Mouse (Mus musculus): Measurements from ENCODE around the gene Ccl22. TPM values are rescaled to one million over a fixed set of nuclear protein-coding genes. Genes with fewer than 3 reads are reported as not detected.

Gene Ccl22
- polyA plus RNA-seq, 1 experiment, result not detected

DNA sequence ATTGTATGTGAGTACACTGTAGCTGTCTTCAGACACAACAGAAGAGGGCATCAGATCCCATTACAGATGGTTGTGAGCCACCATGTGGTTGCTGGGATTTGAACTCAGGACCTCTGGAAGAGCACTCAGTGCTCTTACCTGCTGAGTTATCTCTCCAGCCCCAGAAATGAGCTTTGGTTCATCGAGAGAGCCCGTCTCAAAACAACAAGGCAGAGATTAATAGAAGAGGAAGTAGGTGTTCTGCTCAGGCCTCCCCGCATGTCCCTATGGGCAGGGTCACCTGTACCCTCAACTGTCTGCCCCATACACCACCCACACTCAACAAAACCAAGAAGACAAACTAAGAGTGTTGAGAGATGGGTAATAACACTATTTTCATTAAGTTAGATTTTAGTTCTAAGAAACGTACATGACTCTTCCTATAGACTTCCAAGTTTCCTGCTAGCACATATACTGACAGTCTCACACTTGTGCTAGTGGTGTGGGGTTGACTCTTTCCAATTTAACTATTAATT, 44.9 kb upstream of the Ccl22 start:
- Histone ChIP-seq H3K79me2 (ENCODE audit: control insufficient read depth, insufficient read depth) (no peaks in the 10 kb centered on the region), H3K36me3 (ENCODE audit: control insufficient read depth, insufficient read depth) (no peaks in the 10 kb centered on the region), H3K4me2 (ENCODE audit: low read depth) (no peak overlapping the region), H3K27me3 (ENCODE audit: control insufficient read depth, insufficient read depth, insufficient read length) (peaks cover 25% of the 10 kb centered on the region), H3K4me3 (no peak overlapping the region), H3ac (ENCODE audit: control insufficient read depth, insufficient read length) (no peak overlapping the region)
- TF ChIP-seq USF1 (IDR thresholded peaks at IDR 0.05; ENCODE audit: low read depth), result no peak
- TF ChIP-seq MYOG (IDR thresholded peaks at IDR 0.05; ENCODE audit: control insufficient read depth in 1 of 3, insufficient read depth in 1 of 3, insufficient read length in 2 of 3, low read depth in 2 of 3), result no peak
- TF ChIP-seq REST (IDR thresholded peaks at IDR 0.05; ENCODE audit: insufficient read depth, insufficient read length), result no peak
- no peak for TF ChIP-seq MYOD1 (IDR thresholded peaks at IDR 0.05; ENCODE audit: control insufficient read depth in 1 of 3, insufficient read length in 2 of 3, low read depth in 2 of 3)
- no peak for TF ChIP-seq POLR2A (IDR thresholded peaks at IDR 0.05; ENCODE audit: insufficient read length, low read depth)
- no peak for TF ChIP-seq MAX (IDR thresholded peaks at IDR 0.05; ENCODE audit: low read depth)

- no peaks in the 10 kb centered on the region for H3K36me3 ChIP-seq (ENCODE audit: control insufficient read depth, insufficient read depth)
- H3K27me3 ChIP-seq (ENCODE audit: control insufficient read depth, insufficient read depth, insufficient read length), result peaks cover 8% of the 10 kb centered on the region
- H3K4me3 ChIP-seq, result peak overlapping the region; percentile 42
- H3K4me2 ChIP-seq (ENCODE audit: low read depth), result no peak overlapping the region
- no peak overlapping the region for H3ac ChIP-seq (ENCODE audit: control insufficient read depth, insufficient read length)
- H3K79me2 ChIP-seq (ENCODE audit: control insufficient read depth, insufficient read depth), result no peaks in the 10 kb centered on the region
- no peak for TF ChIP-seq POLR2AphosphoS2 (IDR thresholded peaks at IDR 0.05; ENCODE audit: insufficient read length, low read depth)
- no peak for TF ChIP-seq E2F4 (IDR thresholded peaks at IDR 0.05; ENCODE audit: insufficient read depth)
- no peak for TF ChIP-seq SRF (IDR thresholded peaks at IDR 0.05; ENCODE audit: control insufficient read depth, insufficient read length, low read depth)
- TF ChIP-seq REST (IDR thresholded peaks at IDR 0.05; ENCODE audit: insufficient read depth, insufficient read length), result no peak
These were observed 43.2 kb upstream of the Ccl22 start for GRCm38 (mm10) chr8:94702156-94702555.

DNA sequence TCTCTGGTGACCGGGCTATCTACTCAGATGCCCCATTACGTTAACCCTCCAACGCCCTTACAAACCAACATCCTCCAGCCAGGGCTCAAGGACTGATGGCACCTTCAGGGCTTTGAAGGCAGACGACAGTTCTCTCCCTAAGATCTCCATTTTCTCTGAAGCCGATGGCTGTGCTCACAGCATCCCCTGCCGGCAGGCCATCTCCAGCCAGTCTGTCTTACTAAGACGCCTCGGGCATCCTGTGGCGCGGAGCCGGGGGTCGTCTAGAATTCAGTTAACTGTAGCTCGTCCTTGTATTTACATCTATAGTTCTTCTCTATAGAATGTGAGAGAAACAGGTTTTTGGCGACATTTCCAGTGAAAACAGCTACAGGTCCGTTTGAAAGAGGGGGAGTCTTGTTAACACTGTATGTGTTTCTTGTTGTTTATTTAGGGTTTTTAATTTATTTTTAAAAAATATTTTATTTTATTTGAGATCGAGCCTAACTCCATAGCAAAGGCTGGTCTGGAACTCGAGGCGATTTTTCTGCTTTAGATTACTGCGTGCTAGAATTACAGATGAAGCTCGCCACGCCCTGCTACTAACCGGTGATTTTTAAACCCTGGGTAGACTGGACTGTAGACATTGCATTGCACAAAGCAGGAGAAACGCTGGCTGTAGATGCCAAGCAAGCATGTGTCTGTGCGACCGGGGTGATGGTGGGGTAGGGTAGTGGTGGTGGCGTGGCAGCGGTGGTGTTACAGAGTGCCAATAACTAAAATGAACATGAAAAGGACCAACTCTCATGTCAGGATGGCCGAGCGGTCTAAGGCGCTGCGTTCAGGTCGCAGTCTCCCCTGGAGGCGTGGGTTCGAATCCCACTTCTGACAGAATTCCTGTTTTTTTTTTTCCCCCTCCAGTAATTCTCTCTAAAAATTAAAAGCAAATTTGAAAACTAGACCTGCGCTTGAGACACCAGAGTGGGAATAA, 42.3 kb upstream of the Ccl22 start:
- Histone ChIP-seq H3K4me3 (peak overlapping the region; percentile 42), H3ac (ENCODE audit: control insufficient read depth, insufficient read length) (no peak overlapping the region), H3K79me2 (ENCODE audit: control insufficient read depth, insufficient read depth) (no peaks in the 10 kb centered on the region), H3K4me2 (ENCODE audit: low read depth) (peak overlapping the region; percentile 81), H3K27me3 (ENCODE audit: control insufficient read depth, insufficient read depth, insufficient read length) (peaks cover 1% of the 10 kb centered on the region), H3K36me3 (ENCODE audit: control insufficient read depth, insufficient read depth) (no peaks in the 10 kb centered on the region)
- TF ChIP-seq SRF (IDR thresholded peaks at IDR 0.05; ENCODE audit: control insufficient read depth, insufficient read length, low read depth), result no peak
- TF ChIP-seq REST (IDR thresholded peaks at IDR 0.05; ENCODE audit: insufficient read depth, insufficient read length), result no peak
- no peak for TF ChIP-seq MYOG (IDR thresholded peaks at IDR 0.05; ENCODE audit: control insufficient read depth in 1 of 3, insufficient read depth in 1 of 3, insufficient read length in 2 of 3, low read depth in 2 of 3)
- no peak for TF ChIP-seq TCF12 (IDR thresholded peaks at IDR 0.05; ENCODE audit: insufficient read depth, poor library complexity, severe bottlenecking)
- no peak for TF ChIP-seq E2F4 (IDR thresholded peaks at IDR 0.05; ENCODE audit: insufficient read depth)
- no peak for TF ChIP-seq MYOD1 (IDR thresholded peaks at IDR 0.05; ENCODE audit: control insufficient read depth in 1 of 3, insufficient read length in 2 of 3, low read depth in 2 of 3)
- TF ChIP-seq POLR2AphosphoS2 (IDR thresholded peaks at IDR 0.05; ENCODE audit: insufficient read length, low read depth), result no peak
- TF ChIP-seq POLR2A (IDR thresholded peaks at IDR 0.05; ENCODE audit: insufficient read length, low read depth), result no peak
- no peak for TF ChIP-seq CEBPB (IDR thresholded peaks at IDR 0.05; ENCODE audit: insufficient read depth, poor library complexity, severe bottlenecking)
- TF ChIP-seq USF1 (IDR thresholded peaks at IDR 0.05; ENCODE audit: low read depth), result no peak

- Histone ChIP-seq H3K36me3 (ENCODE audit: control insufficient read depth, insufficient read depth) (no peaks in the 10 kb centered on the region), H3K79me2 (ENCODE audit: control insufficient read depth, insufficient read depth) (no peaks in the 10 kb centered on the region), H3K4me2 (ENCODE audit: low read depth) (peak overlapping the region; percentile 98)
These were observed 41.3 kb upstream of the Ccl22 start for GRCm38 (mm10) chr8:94703972-94704668.

GRCm38 (mm10) chr8:94704669-94704984, 40.8 kb upstream of the Ccl22 start:
- no peak for TF ChIP-seq SRF (IDR thresholded peaks at IDR 0.05; ENCODE audit: control insufficient read depth, insufficient read length, low read depth)
- Histone ChIP-seq H3K4me2 (ENCODE audit: low read depth) (peak overlapping the region; percentile 98), H3ac (ENCODE audit: control insufficient read depth, insufficient read length) (no peak overlapping the region), H3K36me3 (ENCODE audit: control insufficient read depth, insufficient read depth) (no peaks in the 10 kb centered on the region), H3K27me3 (ENCODE audit: control insufficient read depth, insufficient read depth, insufficient read length) (no peaks in the 10 kb centered on the region), H3K4me3 (peak overlapping the region; percentile 42), H3K79me2 (ENCODE audit: control insufficient read depth, insufficient read depth) (no peaks in the 10 kb centered on the region)

More at GRCm38 (mm10) chr8:94703972-94704668, 41.3 kb upstream of the Ccl22 start:
- Histone ChIP-seq H3K4me3 (peak overlapping the region; percentile 42), H3K27me3 (ENCODE audit: control insufficient read depth, insufficient read depth, insufficient read length) (no peaks in the 10 kb centered on the region), H3ac (ENCODE audit: control insufficient read depth, insufficient read length) (no peak overlapping the region)
- no peak for TF ChIP-seq TCF3 (IDR thresholded peaks at IDR 0.05; ENCODE audit: insufficient read length, low read depth)
- TF ChIP-seq POLR2AphosphoS2 (IDR thresholded peaks at IDR 0.05; ENCODE audit: insufficient read length, low read depth), result no peak
- no peak for TF ChIP-seq REST (IDR thresholded peaks at IDR 0.05; ENCODE audit: insufficient read depth, insufficient read length)
- TF ChIP-seq POLR2A (IDR thresholded peaks at IDR 0.05; ENCODE audit: insufficient read length, low read depth), result no peak
- TF ChIP-seq CEBPB (IDR thresholded peaks at IDR 0.05; ENCODE audit: insufficient read depth, poor library complexity, severe bottlenecking), result 0 out of 2 replicates have a peak, but pooled peaks have one; percentile 15
